Mouse (Mus musculus) C2C12 (cell line): ENCODE data around the gene Rell1.

Experiments used
- CTCF ChIP-seq: IDR thresholded peaks from one replicate; pipeline ENCODE4 v1.5.1; 2011; ENCODE audit not compliant: control insufficient read depth, insufficient read depth, insufficient read length
- MAX ChIP-seq: IDR thresholded peaks from one replicate; pipeline ENCODE4 v1.6.1; 2011; ENCODE audit warnings: mild to moderate bottlenecking, control low read depth
- MYOD1 ChIP-seq: IDR thresholded peaks from one replicate; pipeline ENCODE4 v1.6.1; 2011; ENCODE audit warnings: low read depth; ENCODE audit not compliant: control insufficient read depth, insufficient read length
- MYOG ChIP-seq: IDR thresholded peaks from one replicate; pipeline ENCODE4 v1.6.1; 2011; ENCODE audit not compliant: control insufficient read depth, insufficient read length; ENCODE audit errors: extremely low read depth

- TF ChIP-seq CTCF (no peak), MYOG (no peak), MYOD1 (no peak), MAX (no peak)
Measured at GRCm38 (mm10) chr5:63879026-63879425, 89.7 kb downstream of the Rell1 start.
